Mouse (Mus musculus) kidney, adult 8-10 months (tissue): Measurements from ENCODE around the gene Polr3b.

Source experiments
- DNase-seq, 2 experiments: peaks; one replicate each; pipeline ENCODE4 v3.0.0; 2022

Polr3b gene

GRCm38 (mm10) chr10:84675653-84676052 lies 53.6 kb downstream of the Polr3b start:
- no peak for DNase-seq

DNA sequence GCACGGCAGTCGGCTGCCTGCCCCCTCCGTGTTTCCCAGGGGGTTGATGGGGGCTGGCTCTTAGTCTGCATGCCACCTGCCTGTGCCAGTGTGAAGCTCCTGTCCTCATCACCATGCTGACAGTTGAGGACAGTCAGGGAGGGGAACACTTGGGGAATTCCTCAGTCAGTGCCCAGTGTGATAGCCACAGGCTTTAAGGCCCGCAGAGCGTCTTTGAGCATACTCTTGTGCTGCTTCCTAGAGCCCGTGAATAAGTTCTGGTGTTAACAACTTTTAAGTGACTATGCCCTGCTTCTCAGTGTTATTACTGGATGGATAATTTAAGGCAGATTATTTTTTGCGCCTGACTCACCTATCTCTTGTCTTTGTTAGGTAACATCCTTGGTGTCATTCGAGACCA lies 54.4 kb downstream of the Polr3b start:
- DNase-seq = no peak

DNA sequence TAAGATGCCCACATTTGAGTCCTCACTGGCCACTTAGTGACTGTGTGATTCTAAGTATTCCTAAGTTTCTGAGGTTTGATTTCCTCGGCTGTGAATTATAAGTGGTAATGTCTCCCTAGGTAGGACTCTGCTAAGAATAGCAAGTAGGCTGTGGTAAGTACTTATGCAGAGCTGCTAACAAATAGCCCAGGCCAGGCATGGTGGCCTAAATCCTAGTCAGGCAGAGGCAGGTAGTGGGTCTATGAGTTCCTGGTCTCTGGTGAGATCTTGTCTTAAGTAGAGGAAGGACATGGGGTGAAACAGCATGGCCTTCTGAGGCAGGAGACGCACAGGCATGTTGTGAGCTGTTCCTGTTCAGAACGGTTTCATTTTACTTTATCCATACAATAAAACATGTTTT lies 55.8 kb downstream of the Polr3b start:
- no peak for DNase-seq

- no peak for DNase-seq
Observed at GRCm38 (mm10) chr10:84678441-84678840, 56.3 kb downstream of the Polr3b start.

GRCm38 (mm10) chr10:84685444-84686121 lies 63.5 kb downstream of the Polr3b start:
- no peak for DNase-seq

- peak; percentile 11 to 24 for DNase-seq
Observed at GRCm38 (mm10) chr10:84686122-84686497, 64.0 kb downstream of the Polr3b start.

DNA sequence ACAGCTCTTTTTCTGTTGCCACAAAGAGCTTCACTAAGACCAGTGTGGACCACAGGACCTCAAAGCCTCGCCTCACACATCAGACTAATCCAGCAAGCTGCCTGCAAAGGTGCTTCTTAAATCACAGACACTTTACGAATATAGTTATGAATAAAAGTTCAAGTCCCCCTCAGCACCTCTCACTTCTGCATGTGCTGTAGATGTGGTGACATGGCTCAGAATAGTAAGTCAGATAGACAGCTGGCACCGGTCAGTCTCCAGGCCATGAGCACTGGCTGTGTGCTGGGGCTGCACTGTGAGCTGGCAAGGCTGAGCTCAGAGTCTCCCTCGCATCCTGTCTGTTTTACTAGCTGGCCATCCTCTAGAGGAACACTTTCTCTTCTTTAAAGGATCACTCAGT lies 64.6 kb downstream of the Polr3b start:
- no peak for DNase-seq

DNA sequence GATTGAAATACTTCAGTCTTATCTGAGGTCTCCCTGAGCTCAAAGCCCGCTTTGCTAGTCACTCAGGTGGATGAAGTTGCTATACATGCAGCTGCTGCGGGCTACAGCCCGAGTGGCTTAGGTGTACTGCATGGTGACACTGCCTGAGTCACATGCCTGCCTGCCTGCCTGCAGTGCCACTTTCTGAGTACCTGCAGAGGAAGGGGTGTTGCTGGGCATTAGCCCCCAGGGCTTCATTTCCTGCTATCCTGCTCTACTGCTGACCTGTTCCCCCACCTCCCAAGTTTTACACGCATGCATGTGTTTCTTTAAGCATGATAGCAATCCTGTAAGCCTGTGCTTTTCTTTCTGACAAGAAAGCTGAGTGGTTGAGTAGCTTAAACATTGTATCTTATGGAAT lies 65.6 kb downstream of the Polr3b start:
- no peak for DNase-seq

- no peak for DNase-seq
Observed at GRCm38 (mm10) chr10:84689846-84690245, 67.8 kb downstream of the Polr3b start.

DNA sequence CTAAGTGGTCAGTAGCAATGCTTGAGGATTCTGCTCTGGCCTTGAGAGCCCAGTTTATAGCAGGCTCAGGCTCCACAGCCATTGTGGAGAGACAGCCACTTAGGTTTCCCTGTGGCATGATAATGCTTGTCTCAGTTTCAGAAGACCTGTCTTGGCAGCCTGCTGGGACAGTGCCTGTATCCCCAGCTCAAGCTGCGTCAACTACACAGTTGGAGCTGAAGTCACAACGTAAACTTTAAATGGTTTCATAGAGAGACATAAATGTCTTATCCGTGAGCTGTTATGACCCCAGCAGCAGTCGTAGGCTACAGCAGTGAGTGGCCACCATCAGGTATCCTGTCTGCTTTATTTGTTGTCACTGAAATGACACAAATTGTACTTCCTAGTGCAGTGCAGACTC lies 68.7 kb downstream of the Polr3b start:
- DNase-seq = no peak

- no peak for DNase-seq
Observed at GRCm38 (mm10) chr10:84691692-84692091, 69.6 kb downstream of the Polr3b start.

GRCm38 (mm10) chr10:84693841-84694638 lies 71.9 kb downstream of the Polr3b start:
- no peak for DNase-seq

DNA sequence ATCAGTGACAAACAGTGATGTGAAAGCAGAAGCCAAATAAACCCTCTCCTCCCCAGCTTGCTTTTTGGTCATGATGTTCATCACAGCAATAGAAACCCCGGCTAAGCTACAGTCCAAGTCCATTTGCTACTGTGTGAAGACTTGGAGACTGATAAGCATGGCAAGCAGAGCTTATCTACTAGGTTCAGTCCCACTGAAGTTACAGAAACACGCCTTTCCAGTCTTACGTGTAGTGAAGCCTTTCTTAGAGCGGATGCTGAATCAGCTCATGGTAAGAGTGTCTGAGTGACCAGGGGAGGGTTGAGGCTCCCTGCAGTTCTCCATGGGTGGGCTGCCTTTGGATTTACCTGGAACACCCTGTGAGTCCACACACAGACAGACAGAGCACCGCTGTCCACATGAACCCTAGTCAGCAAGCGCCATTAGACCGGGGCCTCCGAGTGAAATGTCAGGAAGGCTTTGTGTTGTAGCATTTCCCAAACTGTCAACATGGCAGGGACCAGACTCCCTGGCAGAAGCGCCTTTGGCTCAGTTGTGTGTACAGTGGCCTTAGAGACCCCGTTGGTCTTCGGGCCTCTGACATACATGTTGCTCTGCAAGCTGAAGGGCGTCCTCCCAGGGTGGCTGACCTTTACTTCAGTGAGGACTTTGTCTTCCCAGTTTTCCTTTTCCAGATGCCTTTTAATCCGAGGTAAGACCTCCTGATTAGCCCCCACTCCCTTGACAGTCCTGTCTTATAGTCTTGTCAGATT lies 78.3 kb downstream of the Polr3b start:
- no peak for DNase-seq

DNA sequence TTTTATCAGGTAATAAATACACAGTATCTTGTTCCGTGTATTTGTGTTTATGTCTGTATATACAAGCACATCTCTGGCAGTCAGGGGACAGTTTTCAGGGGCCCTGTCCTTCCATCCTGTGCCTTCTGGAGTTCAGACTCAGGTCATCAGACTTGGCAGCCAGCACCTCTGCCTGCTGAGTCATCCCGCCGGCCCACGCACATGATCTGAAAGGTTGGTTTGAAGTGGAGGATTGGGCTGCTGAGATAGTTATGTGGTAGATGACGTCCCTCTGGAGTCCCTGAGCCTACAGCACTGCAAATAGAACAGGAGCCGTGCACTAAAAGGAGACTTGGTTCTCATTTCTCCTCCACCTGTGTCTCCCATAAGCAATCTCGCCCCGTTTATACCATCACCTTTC lies 79.0 kb downstream of the Polr3b start:
- DNase-seq = peak; percentile 38

DNA sequence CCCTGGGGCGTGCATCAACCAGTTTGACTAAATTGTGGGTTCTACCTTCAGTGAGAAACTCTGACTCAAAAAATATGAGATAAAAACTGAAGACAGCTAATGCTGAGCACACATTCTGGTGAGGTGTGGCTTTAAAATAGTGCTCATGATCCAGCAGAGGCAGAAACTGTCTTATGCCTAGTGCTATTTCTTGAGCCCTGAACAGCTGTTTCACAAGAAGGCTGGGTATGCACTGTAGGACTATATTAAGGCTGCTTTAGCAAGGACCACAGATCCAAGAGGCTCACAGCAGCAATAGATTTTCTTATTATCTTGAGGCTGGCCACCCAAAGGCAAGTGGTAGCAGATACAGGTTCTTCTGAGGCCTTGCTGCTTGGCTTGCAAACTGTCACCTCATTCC lies 80.0 kb downstream of the Polr3b start:
- DNase-seq = no peak

GRCm38 (mm10) chr10:84704594-84704993 lies 82.5 kb downstream of the Polr3b start:
- no peak for DNase-seq

GRCm38 (mm10) chr10:84705234-84705633 lies 83.1 kb downstream of the Polr3b start:
- DNase-seq = no peak

DNA sequence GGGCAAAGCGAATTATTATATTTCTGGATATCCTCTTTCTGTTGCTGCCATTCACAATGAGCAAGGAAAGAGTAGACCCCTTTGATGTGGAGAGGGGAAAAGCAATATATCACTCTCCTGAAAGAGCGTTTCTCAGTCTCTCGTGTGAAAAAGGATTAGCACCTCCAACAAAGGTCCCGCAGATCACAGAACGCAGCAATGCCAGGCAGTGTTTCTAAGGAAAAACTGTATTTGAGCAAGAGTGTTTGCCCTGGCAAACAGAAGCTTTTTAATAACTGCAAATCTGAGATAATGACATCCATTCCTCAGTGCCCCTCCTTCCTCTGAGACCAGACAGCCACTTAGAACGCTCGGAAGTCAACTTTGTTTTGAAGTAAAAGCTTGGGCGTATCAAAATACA lies 84.5 kb downstream of the Polr3b start:
- DNase-seq = no peak

DNA sequence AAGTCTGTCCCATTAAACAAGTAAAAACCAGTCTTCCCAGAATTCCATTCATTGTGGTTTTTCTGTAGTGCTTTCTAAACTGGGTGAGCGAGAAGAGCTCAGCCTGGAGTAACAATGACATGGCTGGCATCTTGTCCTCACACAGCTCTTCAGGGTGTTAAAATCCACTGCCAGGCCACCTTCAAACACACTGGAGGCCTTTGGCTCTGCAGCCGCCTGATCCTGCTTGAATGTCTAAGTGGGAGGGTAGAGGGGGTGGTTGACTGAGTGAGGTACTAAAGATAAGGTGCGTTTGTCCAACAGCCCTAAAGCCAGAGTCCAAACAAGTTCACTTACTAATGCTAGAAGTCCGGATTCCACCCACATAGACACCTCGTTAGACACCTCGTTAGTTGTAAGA lies 85.1 kb downstream of the Polr3b start:
- DNase-seq = no peak

GRCm38 (mm10) chr10:84707752-84708530 lies 85.8 kb downstream of the Polr3b start:
- DNase-seq = no peak

DNA sequence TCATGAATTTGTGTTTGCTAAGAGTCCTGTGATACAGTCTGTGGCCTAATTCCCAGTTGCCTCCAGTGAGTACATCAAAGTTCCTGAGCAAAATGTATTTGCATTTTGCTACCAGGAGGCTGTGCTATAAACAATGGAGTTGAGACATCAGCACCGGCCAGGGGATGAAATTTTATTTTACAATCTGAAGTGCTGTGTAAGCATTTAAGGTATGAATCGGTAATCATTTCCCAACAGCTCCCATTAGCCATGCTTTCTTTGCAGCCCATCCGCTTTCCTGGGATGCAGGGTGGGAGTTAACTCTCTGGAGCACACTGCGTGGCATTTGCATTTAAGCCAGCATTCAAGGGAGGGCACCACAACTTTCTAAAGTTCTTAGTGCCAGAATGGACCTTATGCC lies 88.1 kb downstream of the Polr3b start:
- DNase-seq = no peak

DNA sequence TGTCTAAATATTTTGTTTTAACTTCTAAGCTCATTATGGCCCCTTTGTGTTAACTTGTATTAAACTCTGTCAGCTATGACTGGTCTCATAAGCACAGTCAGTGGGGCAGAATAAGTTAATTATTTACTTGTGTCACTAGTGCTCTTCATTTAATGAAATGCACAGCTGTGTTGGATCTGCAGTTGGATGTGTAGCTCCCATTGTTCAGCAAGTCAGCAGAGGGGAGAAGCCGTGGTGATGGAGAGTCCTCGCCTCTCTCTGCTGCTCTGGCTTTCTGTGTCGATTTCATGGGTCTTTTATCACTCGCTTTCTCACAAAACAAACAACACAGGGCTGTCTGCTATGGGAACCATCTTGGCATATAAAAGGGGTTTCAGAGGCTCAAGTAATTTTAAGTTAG lies 88.7 kb downstream of the Polr3b start:
- peak in 1 of 2 experiments; percentile 27 for DNase-seq

DNA sequence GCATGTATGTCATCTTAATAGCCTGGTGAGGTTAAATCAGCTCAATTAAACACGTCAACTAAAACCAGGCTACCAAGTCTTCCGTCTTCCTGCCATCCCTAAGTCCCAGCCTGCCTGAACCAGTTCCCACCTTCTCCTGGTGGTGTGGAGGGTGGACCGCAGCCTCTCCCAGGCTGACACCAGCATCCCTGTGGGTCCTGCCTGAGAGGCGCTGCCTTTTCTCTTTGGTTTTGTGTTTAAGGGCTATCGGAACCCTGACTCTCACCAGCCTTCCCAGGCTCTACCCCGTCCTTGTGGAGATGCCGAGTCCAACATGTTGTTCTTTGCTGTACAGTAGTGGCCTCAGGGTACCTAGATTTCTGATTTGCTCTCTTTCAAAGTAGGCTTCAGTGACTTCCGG lies 89.4 kb downstream of the Polr3b start:
- DNase-seq = no peak
